9 mouse cellular contexts compared by ENCODE assay signal in the genomic region with DNA sequence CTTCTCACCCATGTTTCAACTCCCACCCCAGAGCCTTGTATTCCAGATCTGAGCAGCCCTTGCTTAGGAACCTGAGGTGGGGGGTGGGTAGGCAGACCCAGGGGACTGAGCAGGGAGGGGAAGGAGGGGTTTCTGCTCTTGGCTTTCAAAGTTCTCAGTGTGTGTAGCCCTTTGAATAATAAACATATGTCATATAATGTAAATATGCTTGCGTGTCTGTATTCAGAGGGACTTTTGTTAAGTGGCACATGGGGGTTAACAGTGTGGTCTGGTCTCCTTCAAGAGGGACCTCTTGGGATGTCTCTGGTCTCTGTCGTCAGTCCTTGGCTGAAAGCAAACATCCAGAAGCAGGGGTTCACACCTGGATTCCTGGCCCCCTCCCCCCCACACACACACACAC.
DNase-seq lines count a peak whose midpoint lies in the region; ATAC-seq and TF ChIP-seq lines count a peak whose summit lies in the region.
"Had no signal": no experiment of that assay in that cellular context is flagged by ENCODE, and none has a peak within 500 bp of the region (broad histone marks: within the 10 kb centered on the region; RNA-seq: fewer than 3 reads in every experiment).

No protein-coding gene starts in this region.

- 27% methylated on average over 2 of the region's 2 CpGs for WGBS in kidney, embryonic 15.5 days
- 23% methylated on average over 2 of the region's 2 CpGs for WGBS in embryonic facial prominence, embryonic 14.5 days
- 17% methylated on average over 2 of the region's 2 CpGs for WGBS in intestine, embryonic 15.5 days
- WGBS in midbrain, postnatal 0 days: 48% methylated on average over 2 of the region's 2 CpGs

- H3K9ac ChIP-seq in kidney, embryonic 15.5 days: no peak overlapping the region
- H3K9ac ChIP-seq in embryonic facial prominence, embryonic 14.5 days (ENCODE audit: low read depth, low read length): 0 out of 2 replicates have a peak overlapping the region, but pooled peaks have one; percentile 5
- H3K9ac ChIP-seq in intestine, embryonic 15.5 days: no peak overlapping the region
- no peak overlapping the region for H3K9ac ChIP-seq in midbrain, postnatal 0 days (replicated peaks; ENCODE audit: low read length, poor library complexity, severe bottlenecking)

- TF ChIP-seq CTCF in midbrain, postnatal 0 days (IDR thresholded peaks at IDR 0.05): no peak

- DNase-seq in kidney, postnatal 10 days: no peak
- peak; percentile 23 for DNase-seq in embryonic facial prominence, embryonic 14.5 days (ENCODE audit: low spot score)
- DNase-seq in midbrain, postnatal 0 days (ENCODE audit: low spot score): no peak
- DNase-seq in thymus, postnatal 4 days: no peak
- DNase-seq in urinary bladder, postnatal 4 days (ENCODE audit: low spot score in 2 of 2): no peak
- no peak for DNase-seq in layer of hippocampus, postnatal 14 days (ENCODE audit: low spot score in 2 of 2)

- peak overlapping the region; percentile 60 for H3K4me2 ChIP-seq in kidney, embryonic 15.5 days
- H3K4me2 ChIP-seq in embryonic facial prominence, embryonic 14.5 days (ENCODE audit: low read depth, low read length): peak overlapping the region; percentile 44
- peak overlapping the region; percentile 42 for H3K4me2 ChIP-seq in intestine, embryonic 15.5 days (replicated peaks)
- peak overlapping the region; percentile 43; the same call in 1 of the 2 replicates for H3K4me2 ChIP-seq in midbrain, postnatal 0 days (ENCODE audit: low read depth, low read length, poor library complexity, severe bottlenecking)

- H3K36me3 ChIP-seq in kidney, embryonic 15.5 days: no peaks in the 10 kb centered on the region
- peaks cover 26% of the 10 kb centered on the region for H3K36me3 ChIP-seq in embryonic facial prominence, embryonic 14.5 days (ENCODE audit: control insufficient read depth, insufficient read depth, low read length)
- H3K36me3 ChIP-seq in intestine, embryonic 15.5 days: no peaks in the 10 kb centered on the region
- peaks cover 2% of the 10 kb centered on the region; the same call in 1 of the 2 replicates for H3K36me3 ChIP-seq in midbrain, postnatal 0 days (ENCODE audit: insufficient read depth, low read length)

- H3K9me3 ChIP-seq in kidney, embryonic 15.5 days (replicated peaks): no peaks in the 10 kb centered on the region
- H3K9me3 ChIP-seq in embryonic facial prominence, embryonic 14.5 days (ENCODE audit: control insufficient read depth, low read length): no peaks in the 10 kb centered on the region
- no peaks in the 10 kb centered on the region for H3K9me3 ChIP-seq in intestine, embryonic 15.5 days
- no peaks in the 10 kb centered on the region for H3K9me3 ChIP-seq in midbrain, postnatal 0 days (ENCODE audit: low read length)

- H3K4me3 ChIP-seq in kidney, embryonic 15.5 days (replicated peaks): 0 out of 2 replicates have a peak overlapping the region, but pooled peaks have one; percentile 19
- H3K4me3 ChIP-seq in embryonic facial prominence, embryonic 14.5 days (ENCODE audit: low read depth, low read length): peak overlapping the region; percentile 15; the same call in 1 of the 2 replicates
- no peak overlapping the region for H3K4me3 ChIP-seq in intestine, embryonic 15.5 days (replicated peaks)
- no peak overlapping the region for H3K4me3 ChIP-seq in midbrain, postnatal 0 days (ENCODE audit: low read depth, low read length)
- H3K4me3 ChIP-seq: erythroblast, embryonic 14.5 days had no signal

- 0 out of 2 replicates have a peak, but pooled peaks have one; percentile 12 for ATAC-seq in kidney, embryonic 15.5 days (replicated peaks; ENCODE audit: low FRiP score)
- ATAC-seq in embryonic facial prominence, embryonic 14.5 days (ENCODE audit: low read depth): peak; percentile 13; the same call in 1 of the 2 replicates
- peak; percentile 48 for ATAC-seq in intestine, embryonic 15.5 days
- ATAC-seq in midbrain, postnatal 0 days (ENCODE audit: low FRiP score): 0 out of 2 replicates have a peak, but pooled peaks have one; percentile 2

- peaks cover 16% of the 10 kb centered on the region; the same call in 1 of the 2 replicates for H3K27me3 ChIP-seq in kidney, embryonic 15.5 days
- no peaks in the 10 kb centered on the region for H3K27me3 ChIP-seq in embryonic facial prominence, embryonic 14.5 days (replicated peaks; ENCODE audit: control insufficient read depth, insufficient read depth, low read length)
- no peaks in the 10 kb centered on the region for H3K27me3 ChIP-seq in intestine, embryonic 15.5 days (replicated peaks)
- H3K27me3 ChIP-seq in midbrain, postnatal 0 days (ENCODE audit: insufficient read depth, low read length): no peaks in the 10 kb centered on the region

- H3K4me1 ChIP-seq in kidney, embryonic 15.5 days: peaks cover 43% of the 10 kb centered on the region
- peaks cover 19% of the 10 kb centered on the region for H3K4me1 ChIP-seq in embryonic facial prominence, embryonic 14.5 days (ENCODE audit: control insufficient read depth, insufficient read depth, low read length)
- peaks cover 37% of the 10 kb centered on the region for H3K4me1 ChIP-seq in intestine, embryonic 15.5 days (replicated peaks)
- H3K4me1 ChIP-seq in midbrain, postnatal 0 days (ENCODE audit: insufficient read depth, low read length): no peaks in the 10 kb centered on the region

- H3K27ac ChIP-seq in kidney, embryonic 15.5 days: 0 out of 2 replicates have a peak overlapping the region, but pooled peaks have one; percentile 22
- peak overlapping the region; percentile 40 for H3K27ac ChIP-seq in embryonic facial prominence, embryonic 14.5 days (replicated peaks; ENCODE audit: low read depth, low read length)
- H3K27ac ChIP-seq in intestine, embryonic 15.5 days: peak overlapping the region; percentile 72
- H3K27ac ChIP-seq in midbrain, postnatal 0 days (ENCODE audit: low read depth, low read length): 0 out of 2 replicates have a peak overlapping the region, but pooled peaks have one; percentile 38

Comparison
In these comparisons a context has a peak if more than half of its experiments do, and no peak if none do; other contexts are left out.
1. H3K27ac ChIP-seq: peak in every context shown above with its lines; median percentile 72 in intestine, embryonic 15.5 days; 40 in embryonic facial prominence, embryonic 14.5 days; 38 in midbrain, postnatal 0 days; 22 in kidney, embryonic 15.5 days.
2. H3K4me3 ChIP-seq: peak in kidney, embryonic 15.5 days (single experiment) and embryonic facial prominence, embryonic 14.5 days (single experiment); none in intestine, embryonic 15.5 days (single experiment) and midbrain, postnatal 0 days (single experiment).
3. Peak in every context shown above with its lines, with median percentiles within 50 percentile points of each other: ATAC-seq and H3K4me2 ChIP-seq.